Mouse (Mus musculus): ENCODE data around the gene Pola1.

The Pola1 gene

GRCm38 (mm10) chrX:93631657-93632449, at the start of gene Pola1:
Gene Pola1 (minus strand): TSS chrX:93632155.
- DNase-seq (ENCODE audit: low read depth, low spot score), result peak; percentile 93

- DNase-seq (ENCODE audit: low read depth, low spot score), result no peak
Observed at GRCm38 (mm10) chrX:93676228-93676627, 44.3 kb upstream of the Pola1 start.

GRCm38 (mm10) chrX:93674836-93675795, 43.2 kb upstream of the Pola1 start:
- DNase-seq (ENCODE audit: low read depth, low spot score), result peak; percentile 86

- DNase-seq (ENCODE audit: low read depth, low spot score), result no peak
Observed at GRCm38 (mm10) chrX:93674432-93674831, 42.5 kb upstream of the Pola1 start.

GRCm38 (mm10) chrX:93664787-93665186, 32.8 kb upstream of the Pola1 start:
- peak; percentile 71 for DNase-seq (ENCODE audit: low read depth, low spot score)

GRCm38 (mm10) chrX:93663919-93664586, 32.1 kb upstream of the Pola1 start:
- DNase-seq (ENCODE audit: low read depth, low spot score), result peak; percentile 74

- DNase-seq (ENCODE audit: low read depth, low spot score), result no peak
Observed at GRCm38 (mm10) chrX:93655153-93655552, 23.2 kb upstream of the Pola1 start.

- no peak for DNase-seq (ENCODE audit: low read depth, low spot score)
Observed at GRCm38 (mm10) chrX:93654218-93655002, 22.5 kb upstream of the Pola1 start, which contains the start of gene Pcyt1b. Gene Pcyt1b (plus strand): TSS chrX:93654863.

- DNase-seq (ENCODE audit: low read depth, low spot score), result no peak
Observed at GRCm38 (mm10) chrX:93650738-93651137, 18.8 kb upstream of the Pola1 start.

- no peak for DNase-seq (ENCODE audit: low read depth, low spot score)
Observed at GRCm38 (mm10) chrX:93644022-93644421, 12.1 kb upstream of the Pola1 start.

- DNase-seq (ENCODE audit: low read depth, low spot score), result no peak
Observed at GRCm38 (mm10) chrX:93643600-93643999, 11.6 kb upstream of the Pola1 start.

GRCm38 (mm10) chrX:93634861-93635375, 3.0 kb upstream of the Pola1 start:
- peak; percentile 13 for DNase-seq (ENCODE audit: low read depth, low spot score)

- no peak for DNase-seq (ENCODE audit: low read depth, low spot score)
Observed at GRCm38 (mm10) chrX:93630256-93630655, 1.7 kb downstream of the Pola1 start.

GRCm38 (mm10) chrX:93602214-93602613, 29.7 kb downstream of the Pola1 start:
- no peak for DNase-seq (ENCODE audit: low read depth, low spot score)

GRCm38 (mm10) chrX:93594283-93594682, 37.7 kb downstream of the Pola1 start:
- no peak for DNase-seq (ENCODE audit: low read depth, low spot score)

- no peak for DNase-seq (ENCODE audit: low read depth, low spot score)
Observed at GRCm38 (mm10) chrX:93580931-93581330, 51.0 kb downstream of the Pola1 start.

GRCm38 (mm10) chrX:93557171-93557570, 74.8 kb downstream of the Pola1 start:
- no peak for DNase-seq (ENCODE audit: low read depth, low spot score)

- DNase-seq (ENCODE audit: low read depth, low spot score), result no peak
Observed at GRCm38 (mm10) chrX:93539779-93540178, 92.2 kb downstream of the Pola1 start.

- no peak for DNase-seq (ENCODE audit: low read depth, low spot score)
Observed at GRCm38 (mm10) chrX:93502865-93503353, 129.0 kb downstream of the Pola1 start.

GRCm38 (mm10) chrX:93497597-93497996, 134.4 kb downstream of the Pola1 start:
- no peak for DNase-seq (ENCODE audit: low read depth, low spot score)

GRCm38 (mm10) chrX:93465711-93466110, 166.2 kb downstream of the Pola1 start:
- no peak for DNase-seq (ENCODE audit: low read depth, low spot score)

Data from ES-CJ7 (cell line).